26 mouse cellular contexts compared by ENCODE assay signal in the genomic region with DNA sequence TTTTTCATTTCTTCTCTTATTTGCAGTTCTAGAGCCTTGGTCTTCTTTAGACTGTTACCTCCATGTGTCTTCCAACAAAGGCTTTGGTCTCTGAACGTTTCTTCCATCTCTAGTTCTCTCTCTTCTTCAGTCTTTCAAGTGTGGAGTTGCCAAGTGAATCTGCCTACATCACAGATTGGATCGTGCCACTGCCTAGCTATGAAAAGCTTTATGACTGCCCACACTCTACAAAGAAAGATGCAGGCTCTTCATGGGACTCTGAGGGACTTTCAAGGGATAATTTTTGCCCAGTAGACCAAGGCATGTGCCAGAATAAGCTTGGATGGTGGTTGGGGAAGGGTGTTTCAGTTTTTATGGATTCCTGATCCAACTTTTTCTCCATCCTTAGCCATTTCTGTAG. TPM values are rescaled to one million over a fixed set of nuclear protein-coding genes. Genes with fewer than 3 reads are reported as not detected.
A peak's percentile ranks its signal among the peaks of the same experiment; 100 is the strongest.
DNase-seq lines count a peak whose midpoint lies in the region; ATAC-seq and TF ChIP-seq lines count a peak whose summit lies in the region.
"Had no signal": no experiment of that assay in that cellular context is flagged by ENCODE, and none has a peak within 500 bp of the region (broad histone marks: within the 10 kb centered on the region; RNA-seq: fewer than 3 reads in every experiment).

No protein-coding gene starts in this region.

- no peak for DNase-seq in frontal cortex, postnatal 14 days (ENCODE audit: low spot score in 2 of 2)
- peak; percentile 4 to 73 for DNase-seq in left cerebral cortex, postnatal 25 days (ENCODE audit: low spot score in 2 of 2)
- DNase-seq in left cerebral cortex, adult 2 months (ENCODE audit: extremely low spot score in 1 of 2, low spot score in 2 of 2): no peak
- peak; percentile 72 for DNase-seq in brain, adult 2 months (ENCODE audit: low read depth, low spot score)
- DNase-seq in embryo, embryonic 10.5 days (ENCODE audit: low spot score): no peak
- DNase-seq: adrenal gland, adult 8-10 months; adrenal gland, postnatal 14 days; adrenal gland, postnatal 36 days; B cell, adult 2 months; cerebellum, adult 11 months; cerebellum, adult 18-20 months; cerebellum, adult 8-10 months; cerebellum, postnatal 10 days; cerebellum, postnatal 25 days; embryo, embryonic 11 days had no signal

- no peak for TF ChIP-seq CTCF in left cerebral cortex, adult 2 months (IDR thresholded peaks at IDR 0.05)

- H3K4me3 ChIP-seq in left cerebral cortex, adult 2 months: no peak overlapping the region
- H3K4me3 ChIP-seq: embryonic facial prominence, embryonic 13.5 days; embryonic facial prominence, embryonic 15.5 days; erythroblast, embryonic 14.5 days; forebrain, embryonic 10.5 days; forebrain, embryonic 12.5 days had no signal

- intact Hi-C loops in left cerebral cortex, postnatal 25 days (cut with DNase I): loop anchor here (5.0 kb wide), 1 partner anchor 437 kb away; no protein-coding TSS in a partner anchor
- intact Hi-C loops in left cerebral cortex, adult 2 months (cut with DNase I): loop anchor here (2.0 kb wide), 1 partner anchor 438 kb away; no protein-coding TSS in a partner anchor

- peak; percentile 98 for ATAC-seq in frontal cortex, adult (ENCODE audit: low TSS enrichment)
- ATAC-seq: activated CD4-positive, CD25-positive, alpha-beta regulatory T cell, adult 4 months; CD4-positive, CD25-positive, alpha-beta regulatory T cell, adult 4 months; forebrain, embryonic 14.5 days; forebrain, embryonic 16.5 days; Patski had no signal

- H3K27ac ChIP-seq in left cerebral cortex, adult 2 months: no peak overlapping the region
- H3K27ac ChIP-seq: embryonic facial prominence, embryonic 13.5 days; embryonic facial prominence, embryonic 15.5 days; forebrain, embryonic 10.5 days; forebrain, embryonic 12.5 days had no signal

RNA-seq across cellular contexts. Expression of gene Cdkl5, which starts 30.0 kb away (rescaled TPM):
- total RNA-seq in left cerebral cortex, postnatal 25 days (2021): 100 to 1,000 TPM; 150 to 159 TPM
- total RNA-seq in left cerebral cortex, adult 2 months (2021): 100 to 1,000 TPM; 148 to 159 TPM

Comparison
In these comparisons a context has a peak if more than half of its experiments do, and no peak if none do; other contexts are left out.
1. DNase-seq: peak in left cerebral cortex, postnatal 25 days (2 of 2) and brain, adult 2 months (single experiment); none in frontal cortex, postnatal 14 days (0 of 2), left cerebral cortex, adult 2 months (0 of 2) and embryo, embryonic 10.5 days (single experiment).